Mouse (Mus musculus) cerebellum, adult 2 months (tissue): ENCODE data around the gene Gtf2f2.

Source experiments
- CTCF ChIP-seq: fragments of 200-500 bp; IDR thresholded peaks from 2 replicates; pipeline ENCODE4 v1.5.1; 2011; ENCODE audit warnings: low read depth, mild to moderate bottlenecking, control low read depth, low read length, moderate library complexity, borderline replicate concordance; ENCODE audit not compliant: insufficient read depth
- POLR2A ChIP-seq: fragments of 200-500 bp; IDR thresholded peaks from 2 replicates; pipeline ENCODE4 v1.6.1; 2011; ENCODE audit warnings: low read length, control low read depth, borderline replicate concordance; ENCODE audit not compliant: insufficient read depth

GRCm38 (mm10) chr14:75912665-75913064 lies 98.0 kb downstream of the Gtf2f2 start:
- TF ChIP-seq CTCF: no peak
- no peak for TF ChIP-seq POLR2A
